Mouse (Mus musculus): ENCODE data around the gene Ugt1a5.

Ugt1a5 gene

DNA sequence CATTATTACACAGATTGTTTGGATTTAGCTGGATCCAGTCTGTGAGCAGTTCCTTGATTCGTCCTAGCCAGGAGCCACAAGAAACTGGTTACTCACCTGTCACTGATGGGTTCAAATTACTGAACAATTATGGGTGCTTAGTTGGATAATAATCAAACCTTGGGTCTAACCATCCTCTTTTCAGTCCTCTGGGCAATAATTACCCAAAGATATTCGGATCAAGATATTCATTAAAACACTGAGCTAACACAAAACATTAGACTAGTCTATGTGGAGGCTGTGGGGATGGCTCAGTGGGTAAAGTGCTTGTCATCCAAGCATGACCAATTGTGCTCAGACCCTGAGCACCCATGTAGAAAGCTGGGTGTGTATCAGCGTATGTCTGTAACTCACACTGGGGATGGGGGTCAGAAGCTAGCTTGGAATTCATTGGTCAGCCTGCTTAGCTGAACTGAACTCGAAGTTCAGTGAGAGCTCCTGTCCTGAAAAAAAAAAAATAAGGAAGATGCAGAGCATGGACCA, 70.1 kb downstream of the Ugt1a5 start:
- no peak for DNase-seq (ENCODE audit: extremely low read depth, insufficient read length, low spot score)

DNA sequence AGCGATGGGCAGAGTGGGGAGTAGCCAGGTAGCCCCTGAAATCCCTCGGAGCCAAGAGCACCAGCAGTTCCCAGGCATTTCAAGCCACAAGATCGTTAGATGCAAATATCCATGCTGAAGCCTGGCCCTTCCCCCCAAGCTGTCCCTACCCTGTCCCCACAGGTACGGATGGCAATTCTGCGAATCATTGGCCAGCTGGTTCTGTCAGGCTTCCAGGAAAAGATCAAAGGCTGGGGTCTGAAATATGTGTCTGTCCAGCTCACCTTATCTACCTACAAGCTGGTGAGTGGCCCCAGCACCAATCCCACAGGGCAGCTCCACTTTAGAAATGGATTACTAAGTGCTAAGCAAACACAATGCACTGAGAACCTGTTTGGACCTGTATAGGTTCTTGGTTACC, 71.5 kb downstream of the Ugt1a5 start:
- no peak for DNase-seq (ENCODE audit: extremely low read depth, insufficient read length, low spot score)

DNA sequence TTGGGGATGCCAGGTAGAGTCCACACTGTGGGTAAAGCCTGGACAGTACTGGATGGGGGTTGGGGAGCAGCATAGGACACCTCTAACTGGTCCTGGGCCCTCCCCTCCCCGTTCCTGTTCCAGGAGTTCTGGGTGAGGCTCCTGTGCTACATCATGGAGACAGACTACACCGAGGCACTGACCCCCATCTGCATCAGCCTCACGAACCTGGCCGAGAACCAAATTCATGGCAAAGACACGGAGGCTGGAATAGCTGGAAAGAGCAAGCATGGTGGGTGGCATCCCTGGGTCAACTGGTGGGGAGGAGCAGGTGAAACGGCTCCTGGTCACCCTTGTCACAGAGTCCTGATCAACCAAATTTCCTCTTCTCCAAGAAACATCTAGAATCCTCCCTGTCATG, 73.0 kb downstream of the Ugt1a5 start:
- DNase-seq (ENCODE audit: extremely low read depth, insufficient read length, low spot score): no peak

DNA sequence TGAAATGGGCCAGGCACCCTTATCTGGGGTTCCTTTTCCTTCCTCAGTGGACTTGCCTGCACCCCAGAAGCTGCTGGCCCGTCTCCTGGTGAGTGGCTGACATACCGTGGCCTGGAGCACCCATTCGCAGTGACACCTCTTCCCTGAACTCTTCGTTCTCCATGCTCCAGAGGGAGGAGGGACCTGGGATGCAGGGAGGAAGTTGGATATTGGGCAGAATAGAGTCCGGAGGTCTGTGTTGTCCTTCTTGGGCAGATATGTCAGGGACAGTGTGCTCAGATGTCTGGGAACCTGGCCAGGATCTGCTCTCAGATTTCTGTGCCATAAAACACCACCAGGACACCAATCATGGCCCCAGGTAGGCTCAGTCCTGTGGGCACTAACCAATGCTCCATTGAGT, 74.3 kb downstream of the Ugt1a5 start:
- no peak for DNase-seq (ENCODE audit: extremely low read depth, insufficient read length, low spot score)

DNA sequence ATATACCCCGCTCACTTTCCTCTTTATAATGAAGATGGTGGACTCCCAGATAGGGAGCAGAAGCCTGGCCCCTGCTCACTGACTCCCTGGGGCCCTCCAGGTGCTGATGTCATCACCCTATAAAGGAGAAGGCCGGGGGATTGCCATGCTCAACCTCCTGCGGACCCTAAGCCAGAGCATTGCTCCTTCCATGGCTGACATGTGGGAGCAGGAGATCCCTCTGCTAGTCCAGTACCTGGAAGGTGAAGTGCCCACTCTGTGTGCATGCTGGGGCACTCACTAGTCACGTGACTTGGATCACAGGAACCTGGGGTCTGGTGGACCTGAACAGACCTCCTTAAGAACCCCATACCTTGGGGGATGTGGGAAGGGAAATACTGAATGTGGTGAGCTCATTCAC, 74.8 kb downstream of the Ugt1a5 start:
- DNase-seq (ENCODE audit: extremely low read depth, insufficient read length, low spot score): no peak

DNA sequence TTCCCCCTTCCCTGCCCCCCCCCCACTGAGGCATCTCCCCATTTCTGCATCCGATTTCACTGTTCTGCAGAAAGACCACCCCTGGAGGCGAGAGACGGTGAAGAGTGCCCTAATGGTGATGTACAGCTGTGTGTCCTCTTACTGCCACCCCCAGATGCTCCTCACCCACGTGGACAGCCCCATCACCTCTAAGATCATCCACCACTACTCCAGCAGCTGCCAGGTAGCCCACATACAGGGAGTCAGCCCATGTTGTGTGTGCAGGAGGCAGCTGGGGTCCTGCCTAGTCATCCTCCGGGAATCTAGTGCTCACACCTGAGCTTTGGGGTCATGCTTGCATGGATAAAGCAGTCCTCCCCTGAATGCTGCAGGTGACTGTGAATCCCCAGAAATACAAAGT, 78.0 kb downstream of the Ugt1a5 start:
- DNase-seq (ENCODE audit: extremely low read depth, insufficient read length, low spot score): no peak

DNA sequence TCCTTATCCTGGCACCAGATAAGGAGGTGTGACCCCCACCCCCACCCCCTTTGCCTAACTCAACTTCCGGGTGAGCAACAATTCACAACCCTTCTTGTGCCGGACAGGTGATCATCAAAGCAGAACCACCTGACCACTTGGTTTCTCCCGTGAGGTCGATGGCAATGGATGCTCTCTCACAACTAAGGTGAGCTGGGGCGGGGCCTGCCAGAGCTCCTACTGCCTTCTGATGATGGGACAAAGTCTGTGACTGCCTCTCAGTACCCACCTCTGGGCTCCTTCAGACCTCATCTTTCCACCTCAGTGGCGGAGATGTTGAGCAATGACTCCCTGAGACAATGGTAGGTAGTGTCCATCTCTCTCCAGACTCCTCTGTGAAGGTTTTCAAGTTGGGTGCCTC, 80.1 kb downstream of the Ugt1a5 start:
- DNase-seq (ENCODE audit: extremely low read depth, insufficient read length, low spot score): no peak

DNA sequence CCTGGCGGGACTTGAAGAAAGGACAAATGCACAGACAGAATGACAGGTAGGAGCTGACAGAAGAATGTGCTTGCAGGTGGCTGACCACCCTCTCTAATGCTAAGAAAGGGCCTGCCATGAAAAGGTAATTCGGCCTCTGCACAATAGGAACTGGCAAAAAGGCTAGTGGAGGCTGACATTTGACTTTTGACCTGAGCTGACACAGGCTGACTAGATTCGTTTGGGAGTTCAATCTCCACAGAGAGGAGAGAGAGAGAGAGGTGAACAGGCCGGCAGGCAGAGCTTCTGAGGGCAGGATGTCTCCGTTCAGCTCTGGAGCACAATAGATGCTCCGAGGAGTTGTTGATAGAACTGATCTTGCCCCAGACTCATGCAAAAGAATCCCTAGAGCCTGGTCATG, 80.6 kb downstream of the Ugt1a5 start:
- DNase-seq (ENCODE audit: extremely low read depth, insufficient read length, low spot score): no peak

DNA sequence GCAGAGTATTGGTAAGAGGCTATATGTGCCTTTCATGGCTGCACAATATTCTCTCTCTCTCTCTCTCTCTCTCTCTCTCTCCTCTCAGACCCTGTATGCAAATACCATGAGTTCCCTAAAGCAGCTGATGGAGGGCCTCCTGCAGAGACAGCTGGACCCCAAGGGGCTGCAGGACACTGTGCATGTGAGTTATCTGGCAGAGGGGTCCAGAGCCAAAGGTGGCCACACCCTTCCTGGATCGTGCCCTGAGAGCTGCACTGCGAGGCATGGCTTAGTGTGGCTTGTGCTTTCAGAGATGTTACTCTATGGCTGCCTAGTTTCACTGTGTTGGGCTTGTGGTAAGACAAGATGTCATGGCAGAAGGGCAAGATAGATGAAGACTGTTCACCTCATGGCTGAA, 81.8 kb downstream of the Ugt1a5 start:
- no peak for DNase-seq (ENCODE audit: extremely low read depth, insufficient read length, low spot score)

DNA sequence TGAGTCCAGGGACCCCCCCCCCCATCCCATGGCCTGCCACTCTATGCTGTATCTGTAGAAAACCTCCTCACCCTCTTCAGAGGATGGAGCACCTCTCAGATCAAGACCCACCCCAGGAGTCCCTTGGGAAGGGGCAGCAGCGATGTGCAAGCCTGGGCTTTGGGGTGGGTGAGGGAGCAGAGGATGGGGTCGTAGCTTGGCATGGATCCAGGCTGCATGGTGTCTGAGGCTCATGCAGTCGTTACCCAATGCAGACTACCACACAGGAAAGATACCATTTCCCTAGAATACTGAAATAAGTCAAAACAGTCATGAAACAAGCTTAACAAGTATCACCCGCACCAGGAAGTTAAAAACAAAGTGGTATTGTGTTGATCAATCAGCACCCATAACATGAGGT, 82.8 kb downstream of the Ugt1a5 start:
- no peak for DNase-seq (ENCODE audit: extremely low read depth, insufficient read length, low spot score)

DNA sequence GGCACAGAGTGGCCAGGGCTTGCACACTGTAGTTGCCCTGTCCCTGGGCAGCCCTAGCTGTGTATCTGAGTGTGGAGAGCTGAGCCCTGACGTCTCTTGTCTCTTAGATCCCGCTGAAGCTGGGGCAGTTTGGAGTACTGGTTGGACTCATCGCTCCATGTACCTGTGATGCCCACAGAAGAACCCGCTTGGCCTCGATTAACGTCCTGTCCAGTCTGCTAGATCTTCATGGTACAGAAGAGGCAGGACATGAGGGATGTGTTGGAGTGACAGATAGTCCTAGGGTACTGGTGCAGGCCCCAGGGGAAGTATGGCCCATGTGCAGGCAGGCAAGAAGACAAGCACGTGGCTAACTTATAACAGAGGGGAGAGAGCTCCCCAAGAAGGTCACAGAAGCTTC, 83.8 kb downstream of the Ugt1a5 start:
- no peak for DNase-seq (ENCODE audit: extremely low read depth, insufficient read length, low spot score)

DNA sequence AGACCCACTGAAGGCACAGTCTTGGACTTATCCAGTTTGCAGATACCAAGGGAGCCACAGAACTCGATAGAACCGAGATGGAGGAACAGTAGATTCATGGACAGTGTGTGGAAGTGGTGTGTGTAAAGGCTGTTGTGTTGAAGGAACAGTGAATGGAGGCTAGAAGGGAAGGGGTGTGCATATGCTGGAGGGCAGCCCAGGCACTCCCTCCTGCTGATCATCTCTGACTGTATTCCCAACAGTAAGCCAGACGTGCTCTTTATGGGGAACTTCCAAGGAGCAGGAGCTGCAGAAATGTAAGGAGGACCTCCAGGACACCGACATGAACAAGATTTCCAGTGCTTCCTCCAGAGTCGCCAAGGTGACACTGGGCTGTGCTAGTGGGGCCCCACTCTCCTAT, 84.2 kb downstream of the Ugt1a5 start:
- no peak for DNase-seq (ENCODE audit: extremely low read depth, insufficient read length, low spot score)

DNA sequence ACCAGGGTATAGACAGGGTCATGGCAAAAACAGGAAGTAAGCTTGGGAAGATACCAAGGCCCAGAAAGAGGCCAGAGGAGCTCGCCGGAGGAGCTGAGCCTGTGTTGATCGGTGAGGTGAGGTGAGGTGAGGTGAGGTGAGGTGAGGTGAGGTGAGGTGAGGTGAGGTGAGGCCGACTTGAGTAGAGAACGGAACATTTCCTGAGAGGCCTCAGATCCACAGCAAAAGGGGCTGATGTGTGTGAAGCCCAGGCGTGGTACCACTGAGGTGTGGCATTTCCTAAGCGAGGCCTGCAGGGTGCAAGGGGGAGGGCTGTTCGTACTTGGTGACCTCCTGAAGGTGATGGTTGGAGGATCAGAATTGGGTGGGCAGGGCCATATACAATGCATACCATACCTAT, 87.3 kb downstream of the Ugt1a5 start:
- DNase-seq (ENCODE audit: extremely low read depth, insufficient read length, low spot score): no peak

DNA sequence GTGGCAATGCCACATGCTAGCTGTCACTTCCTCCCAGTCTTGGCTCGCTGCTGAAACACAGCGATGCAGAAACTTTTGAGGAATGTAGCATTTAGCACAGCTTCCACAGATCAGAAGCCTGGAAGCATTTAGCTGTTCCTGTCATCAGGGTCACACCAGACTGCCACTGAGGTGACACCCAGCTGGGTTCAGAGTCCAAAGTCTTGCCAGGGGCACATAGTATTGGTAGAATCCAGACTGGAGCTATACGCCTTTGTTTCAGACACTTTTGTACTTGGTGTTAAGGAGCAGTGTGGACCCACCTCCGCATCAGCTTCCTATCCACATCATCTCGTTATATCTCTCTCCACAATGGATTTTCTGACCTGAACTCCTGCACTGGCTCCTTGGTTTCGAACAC, 87.7 kb downstream of the Ugt1a5 start:
- DNase-seq (ENCODE audit: extremely low read depth, insufficient read length, low spot score): no peak

DNA sequence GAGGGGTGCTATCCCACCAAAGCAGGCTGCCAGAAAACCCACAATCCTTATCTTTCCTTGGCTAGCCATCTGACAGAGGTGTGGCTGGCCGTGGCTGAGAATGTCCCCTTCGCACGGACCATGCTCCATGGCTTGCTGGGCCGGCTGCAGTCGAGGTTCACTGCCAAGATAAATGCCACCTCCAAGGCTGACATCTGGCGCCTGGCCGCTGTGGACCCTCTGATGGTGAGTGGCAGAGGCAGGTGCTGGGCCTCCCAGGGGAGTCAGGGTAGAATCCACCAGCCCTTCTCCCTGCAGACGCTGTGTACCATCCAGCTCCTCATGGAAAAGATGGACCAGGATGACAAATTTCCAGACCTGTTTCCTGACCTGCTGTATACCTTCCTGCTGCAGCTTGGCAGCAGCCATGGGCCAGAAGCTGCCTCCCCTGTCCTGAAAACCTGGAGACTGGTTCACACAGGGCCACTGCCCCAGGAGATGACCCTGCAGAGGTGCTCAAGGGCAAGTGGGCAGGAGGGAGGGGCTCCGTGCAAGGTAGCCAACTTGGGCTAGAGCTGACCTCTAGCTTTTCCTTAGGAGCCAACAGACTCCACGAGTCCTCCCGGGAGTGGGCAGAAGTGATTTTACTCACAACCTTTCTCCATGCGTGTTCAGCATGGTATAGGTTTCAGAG, 89.1 kb downstream of the Ugt1a5 start:
- DNase-seq (ENCODE audit: extremely low read depth, insufficient read length, low spot score): no peak

DNA sequence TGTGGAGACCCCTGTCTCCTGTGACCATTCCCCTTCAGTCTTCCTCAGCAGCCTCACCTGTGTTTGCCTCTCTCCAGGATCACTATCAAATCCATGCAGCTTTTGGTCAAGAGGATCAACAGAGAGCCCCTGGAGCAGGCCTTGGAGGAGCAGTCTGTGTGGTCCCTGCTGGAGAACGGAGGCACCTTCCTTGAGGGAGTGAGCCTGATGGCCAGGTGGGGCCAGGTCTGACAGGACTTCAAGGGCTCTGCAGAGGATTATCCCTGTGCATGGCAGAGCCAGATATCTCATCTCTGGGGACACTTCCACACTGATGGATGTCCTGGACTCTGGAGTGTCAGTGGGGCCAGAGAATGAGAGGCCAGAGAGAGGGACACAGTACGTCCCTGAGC, 89.7 kb downstream of the Ugt1a5 start:
- DNase-seq (ENCODE audit: extremely low read depth, insufficient read length, low spot score): no peak

DNA sequence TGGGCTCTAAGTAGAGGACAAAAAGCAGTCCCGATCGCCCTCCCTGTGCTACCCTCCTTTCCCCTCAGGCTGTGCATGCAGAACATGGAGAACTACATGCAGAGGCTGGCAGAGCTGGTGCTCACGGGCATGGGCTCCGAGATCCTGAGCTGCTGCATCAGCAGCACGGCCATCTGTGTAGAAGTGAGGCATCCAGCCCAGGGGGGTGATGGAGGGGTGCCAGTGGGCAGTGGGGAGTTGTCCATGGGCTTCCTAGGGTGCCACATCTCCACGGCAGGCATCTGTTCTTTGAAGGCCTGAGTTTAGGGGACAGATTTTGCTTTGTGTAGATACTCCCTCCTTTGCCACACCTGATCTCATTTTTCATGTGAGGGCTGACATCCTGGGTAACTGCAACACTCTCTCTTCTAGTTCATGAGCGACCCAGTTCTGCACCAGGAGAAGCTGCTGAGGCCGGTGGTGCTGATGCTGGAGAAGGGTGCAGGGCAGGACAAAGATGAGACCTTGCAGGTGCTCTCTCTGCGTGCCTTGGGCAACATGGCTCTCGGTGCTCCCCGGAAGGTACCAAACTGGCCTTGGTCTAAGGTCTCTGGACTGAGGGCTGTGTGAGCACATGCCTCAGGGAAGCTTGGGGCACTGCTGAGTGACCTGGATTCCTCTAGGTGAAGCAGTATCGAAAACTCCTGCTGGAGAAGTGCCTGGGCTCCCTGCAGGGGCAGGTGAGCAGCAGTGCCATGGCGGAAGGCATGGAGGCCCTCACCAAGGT, 90.4 kb downstream of the Ugt1a5 start:
- DNase-seq (ENCODE audit: extremely low read depth, insufficient read length, low spot score): no peak

DNA sequence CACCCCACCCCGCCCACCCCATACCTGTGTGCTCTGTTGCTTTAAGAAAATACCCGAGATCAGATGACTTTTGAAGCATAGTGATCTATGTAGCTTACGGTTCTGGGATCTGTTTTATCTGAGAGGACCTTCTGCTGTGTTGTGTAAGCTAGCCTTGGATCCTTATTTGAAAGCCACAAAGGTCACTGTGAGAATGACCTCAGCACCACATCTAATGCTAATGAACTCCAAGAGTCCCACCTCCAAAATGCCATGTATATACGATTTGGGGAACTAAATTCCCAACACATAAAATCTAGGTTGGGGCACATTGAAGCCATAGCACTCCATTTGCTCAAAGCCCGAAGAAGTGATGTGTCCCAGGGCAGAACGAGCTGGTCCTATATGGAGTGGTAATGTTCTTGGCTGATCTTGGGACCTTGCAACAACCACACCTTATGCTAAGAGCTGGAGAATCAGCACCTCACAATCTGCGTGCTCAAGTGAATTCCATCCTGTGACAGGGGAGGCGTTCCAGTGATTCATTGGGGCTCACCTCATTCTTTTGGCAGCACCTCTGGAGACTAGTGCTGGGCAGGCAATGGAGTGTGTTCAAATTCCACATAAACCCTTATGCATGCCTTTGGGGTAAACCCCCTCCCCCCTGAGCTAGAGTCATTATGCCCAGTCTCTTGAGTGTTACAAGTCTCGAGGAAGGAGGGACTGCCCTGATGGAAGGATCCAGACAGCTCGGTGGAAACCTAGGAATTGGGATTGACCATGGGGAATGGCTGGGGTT, 91.3 kb downstream of the Ugt1a5 start:
- no peak for DNase-seq (ENCODE audit: extremely low read depth, insufficient read length, low spot score)

DNA sequence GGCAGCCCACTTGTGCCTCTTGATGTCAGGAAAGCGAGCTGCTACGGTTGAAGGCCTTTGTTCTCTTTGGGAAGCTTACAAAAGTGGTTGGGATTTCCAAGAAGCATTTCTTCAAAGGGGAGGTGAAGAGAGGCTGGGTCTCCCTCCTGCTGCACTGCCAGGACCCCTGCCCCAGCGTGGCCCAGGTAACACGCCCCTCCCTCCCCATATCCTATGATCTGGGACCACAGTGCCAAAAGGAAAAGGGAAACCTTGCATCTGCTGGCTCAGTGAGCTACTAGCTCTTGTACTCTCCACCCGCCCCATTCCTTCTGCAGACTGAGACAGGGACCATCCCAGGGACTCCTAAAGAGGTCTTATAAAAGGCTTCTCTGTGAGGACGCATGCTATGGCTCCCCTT, 91.9 kb downstream of the Ugt1a5 start:
- no peak for DNase-seq (ENCODE audit: extremely low read depth, insufficient read length, low spot score)

DNA sequence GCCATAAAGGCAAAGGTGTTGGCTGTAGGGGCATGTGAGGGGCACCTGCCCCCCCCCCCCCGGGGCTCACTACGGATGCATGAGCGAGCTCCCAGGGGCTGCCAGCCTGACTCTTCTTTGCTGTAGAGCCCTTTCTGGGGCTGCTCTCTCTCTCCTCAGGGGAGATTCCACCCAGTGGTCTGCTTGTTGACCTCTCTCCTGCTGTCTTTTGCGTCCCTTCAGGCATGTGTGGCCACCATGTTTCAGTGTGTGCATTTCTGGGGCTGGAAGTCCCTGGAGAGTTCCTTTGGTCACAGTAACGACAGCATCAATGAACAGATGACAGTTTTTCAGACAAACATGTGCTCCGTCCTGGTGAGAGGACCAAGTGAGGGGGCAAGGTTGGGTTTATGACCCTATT, 92.5 kb downstream of the Ugt1a5 start:
- DNase-seq (ENCODE audit: extremely low read depth, insufficient read length, low spot score): no peak

DNA sequence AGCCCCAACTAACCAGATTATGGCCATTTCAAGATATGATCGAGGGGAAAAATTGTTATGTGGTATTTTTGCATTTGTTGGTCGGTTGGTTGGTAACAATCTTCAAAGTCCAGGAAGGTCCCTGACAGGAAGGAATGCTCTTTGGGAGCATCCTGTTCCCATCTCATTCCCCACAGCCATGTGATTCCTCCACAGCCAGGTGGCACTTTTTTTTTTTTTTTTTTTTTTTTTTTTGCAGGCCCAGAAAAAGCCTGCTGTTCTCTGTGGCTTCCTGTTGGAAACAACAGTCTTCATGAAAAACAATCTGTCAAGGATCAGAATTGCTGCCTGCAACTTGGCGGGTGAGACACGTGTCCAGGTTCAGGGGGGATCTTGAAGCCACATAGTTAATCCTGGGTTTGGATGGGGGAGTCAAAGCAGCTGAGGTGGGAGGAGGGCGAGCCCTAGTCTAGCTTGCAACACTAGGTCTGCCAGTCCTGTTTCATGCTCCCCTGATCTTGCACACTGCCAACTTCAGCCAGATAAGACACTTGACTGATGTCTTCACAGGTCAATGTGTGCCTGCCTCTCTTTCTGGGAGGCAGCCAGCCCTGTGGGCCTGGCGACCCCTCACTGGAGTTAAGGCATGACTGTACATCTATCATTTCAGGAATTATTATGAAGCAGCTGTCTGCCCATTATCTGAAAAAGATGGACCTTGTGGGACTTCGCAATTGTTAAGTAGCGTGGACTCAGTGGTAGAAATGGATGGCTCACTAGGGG, 93.2 kb downstream of the Ugt1a5 start:
- no peak for DNase-seq (ENCODE audit: extremely low read depth, insufficient read length, low spot score)
